Mouse (Mus musculus) neural tube, embryonic 13.5 days (tissue): Measurements from ENCODE around the gene Evi5. TPM values are rescaled to one million over a fixed set of nuclear protein-coding genes. Genes with fewer than 3 reads are reported as not detected.
A peak's percentile ranks its signal among the peaks of the same experiment; 100 is the strongest.

Source experiments
- ATAC-seq: fragments of 200-750 bp; cut with Nextera tagmentation; 2 replicates; pipeline ENCODE4 v1.8.0; 2017; ENCODE audit warnings: low read depth, mild to moderate bottlenecking, moderate TSS enrichment, moderate library complexity
- H3K27ac ChIP-seq: fragments of 300-500 bp; sonication (generic); replicated peaks from 2 replicates; pipeline ENCODE4 v1.5.1; 2015; ENCODE audit warnings: moderate library complexity, mild to moderate bottlenecking, inconsistent platforms
- H3K27me3 ChIP-seq: fragments of 300-500 bp; sonication (generic); 2 replicates; pipeline ENCODE4 v1.6.1; 2015; ENCODE audit warnings: mild to moderate bottlenecking, inconsistent platforms
- H3K36me3 ChIP-seq: fragments of 300-500 bp; sonication (generic); 2 replicates; pipeline ENCODE4 v1.6.1; 2015; ENCODE audit warnings: mild to moderate bottlenecking, inconsistent platforms
- H3K4me1 ChIP-seq: fragments of 300-500 bp; sonication (generic); replicated peaks from 2 replicates; pipeline ENCODE4 v1.6.1; 2015; ENCODE audit warnings: inconsistent platforms
- H3K4me2 ChIP-seq: fragments of 300-500 bp; sonication (generic); 2 replicates; pipeline ENCODE4 v1.6.1; 2015; ENCODE audit warnings: inconsistent platforms, mild to moderate bottlenecking, moderate library complexity
- H3K4me3 ChIP-seq: fragments of 300-500 bp; sonication (generic); 2 replicates; pipeline ENCODE4 v1.5.1; 2015; ENCODE audit warnings: mild to moderate bottlenecking, inconsistent platforms
- H3K9ac ChIP-seq: fragments of 300-500 bp; sonication (generic); 2 replicates; pipeline ENCODE4 v1.6.1; 2015; ENCODE audit warnings: moderate library complexity, mild to moderate bottlenecking, inconsistent platforms
- H3K9me3 ChIP-seq: fragments of 300-500 bp; sonication (generic); 2 replicates; pipeline ENCODE4 v1.6.1; 2016; ENCODE audit warnings: inconsistent platforms
- WGBS: fragments of 180-500 bp; shearing (Covaris S2); methylation state at CpG from one replicate; pipeline ENCODE4 v1.1.7; 2015; 5-methylcytosine and 5-hydroxymethylcytosine counted together
- polyA plus RNA-seq: library from polyadenylated mRNA; unstranded; fragments of >200 nt; fragmentation: Nextera tagmentation; extraction: Ambion mirVana; gene quantifications from 2 replicates; pipeline ENCODE4 v1.2.1, GENCODE M21; 2015

The Evi5 gene
- polyA plus RNA-seq, 1 experiment from 2014 or later, result 56.1 TPM

GRCm38 (mm10) chr5:107867970-107868904 lies 6.7 kb downstream of the Evi5 start:
- WGBS, result under 1% methylated on average over 82 of the region's 82 CpGs
- ATAC-seq, result peak; percentile 82

GRCm38 (mm10) chr5:107866127-107867126 lies 8.5 kb downstream of the Evi5 start:
- Histone ChIP-seq H3K9me3 (no peaks in the 10 kb centered on the region), H3K9ac (no peak overlapping the region), H3K27ac (no peak overlapping the region), H3K27me3 (0 out of 2 replicates have a peak, but pooled peaks cover 3% of the 10 kb centered on the region), H3K4me3 (no peak overlapping the region), H3K4me1 (peaks cover 19% of the 10 kb centered on the region), H3K36me3 (no peaks in the 10 kb centered on the region), H3K4me2 (no peak overlapping the region)
- no peak for ATAC-seq
- WGBS, result 72% methylated on average over 2 of the region's 2 CpGs

More at GRCm38 (mm10) chr5:107867970-107868904, 6.7 kb downstream of the Evi5 start:
- Histone ChIP-seq H3K4me2 (peak overlapping the region; percentile 67), H3K27me3 (0 out of 2 replicates have a peak, but pooled peaks cover 3% of the 10 kb centered on the region), H3K36me3 (no peaks in the 10 kb centered on the region), H3K27ac (peak overlapping the region; percentile 92), H3K4me3 (peak overlapping the region; percentile 87), H3K9me3 (no peaks in the 10 kb centered on the region), H3K9ac (peak overlapping the region; percentile 90), H3K4me1 (peaks cover 19% of the 10 kb centered on the region)

GRCm38 (mm10) chr5:107863971-107864370 lies 10.9 kb downstream of the Evi5 start:
- Histone ChIP-seq H3K36me3 (no peaks in the 10 kb centered on the region), H3K4me1 (peaks cover 19% of the 10 kb centered on the region), H3K4me3 (no peak overlapping the region), H3K9me3 (no peaks in the 10 kb centered on the region), H3K27ac (no peak overlapping the region), H3K27me3 (no peaks in the 10 kb centered on the region), H3K9ac (no peak overlapping the region), H3K4me2 (no peak overlapping the region)
- no peak for ATAC-seq
- WGBS, result 88% methylated on average over 3 of the region's 3 CpGs

- Histone ChIP-seq H3K4me1 (peaks cover 11% of the 10 kb centered on the region), H3K27me3 (no peaks in the 10 kb centered on the region), H3K4me2 (no peak overlapping the region), H3K9ac (no peak overlapping the region), H3K36me3 (no peaks in the 10 kb centered on the region), H3K4me3 (no peak overlapping the region), H3K9me3 (no peaks in the 10 kb centered on the region), H3K27ac (no peak overlapping the region)
- 50% methylated on average over 2 of the region's 2 CpGs for WGBS
- no peak for ATAC-seq
Measured at GRCm38 (mm10) chr5:107858963-107859362, 15.9 kb downstream of the Evi5 start.

GRCm38 (mm10) chr5:107855546-107855945 lies 19.4 kb downstream of the Evi5 start:
- H3K36me3 ChIP-seq, result no peaks in the 10 kb centered on the region
- no peak overlapping the region for H3K27ac ChIP-seq
- 94% methylated on average over 2 of the region's 2 CpGs for WGBS
- ATAC-seq, result no peak
- peaks cover 15% of the 10 kb centered on the region for H3K4me1 ChIP-seq
- H3K4me2 ChIP-seq, result no peak overlapping the region
- no peak overlapping the region for H3K9ac ChIP-seq
- no peaks in the 10 kb centered on the region for H3K27me3 ChIP-seq
- H3K4me3 ChIP-seq, result no peak overlapping the region
- H3K9me3 ChIP-seq, result no peaks in the 10 kb centered on the region

GRCm38 (mm10) chr5:107854556-107854955 lies 20.4 kb downstream of the Evi5 start:
- no peak for ATAC-seq
- Histone ChIP-seq H3K36me3 (no peaks in the 10 kb centered on the region), H3K9me3 (peaks cover 4% of the 10 kb centered on the region; the same call in 1 of the 2 replicates), H3K4me1 (peaks cover 15% of the 10 kb centered on the region), H3K4me3 (no peak overlapping the region), H3K4me2 (no peak overlapping the region), H3K27ac (no peak overlapping the region), H3K27me3 (no peaks in the 10 kb centered on the region), H3K9ac (no peak overlapping the region)
- WGBS, result 87% methylated on average over 3 of the region's 3 CpGs

- no peak for ATAC-seq
- Histone ChIP-seq H3K4me2 (no peak overlapping the region), H3K4me3 (no peak overlapping the region), H3K4me1 (peaks cover 15% of the 10 kb centered on the region), H3K9me3 (peaks cover 4% of the 10 kb centered on the region; the same call in 1 of the 2 replicates), H3K9ac (no peak overlapping the region), H3K36me3 (no peaks in the 10 kb centered on the region), H3K27ac (no peak overlapping the region), H3K27me3 (no peaks in the 10 kb centered on the region)
- WGBS, result 53% methylated on average over 6 of the region's 6 CpGs
Measured at GRCm38 (mm10) chr5:107853807-107854206, 21.1 kb downstream of the Evi5 start.

- ATAC-seq, result no peak
- no peak overlapping the region for H3K9ac ChIP-seq
- 93% methylated on average over 4 of the region's 4 CpGs for WGBS
- H3K27me3 ChIP-seq, result no peaks in the 10 kb centered on the region
- H3K4me2 ChIP-seq, result no peak overlapping the region
- H3K9me3 ChIP-seq, result peaks cover 4% of the 10 kb centered on the region; the same call in 1 of the 2 replicates
- no peak overlapping the region for H3K27ac ChIP-seq
- no peaks in the 10 kb centered on the region for H3K36me3 ChIP-seq
- H3K4me1 ChIP-seq, result peaks cover 3% of the 10 kb centered on the region
- H3K4me3 ChIP-seq, result no peak overlapping the region
Measured at GRCm38 (mm10) chr5:107848964-107849363, 25.9 kb downstream of the Evi5 start.

- WGBS, result 80% methylated on average over 2 of the region's 2 CpGs
Measured at GRCm38 (mm10) chr5:107847817-107848216, 27.1 kb downstream of the Evi5 start.

GRCm38 (mm10) chr5:107847349-107847748 lies 27.6 kb downstream of the Evi5 start:
- H3K27ac ChIP-seq, result no peak overlapping the region
- 87% methylated on average over 5 of the region's 5 CpGs for WGBS
- no peak overlapping the region for H3K9ac ChIP-seq
- H3K4me3 ChIP-seq, result no peak overlapping the region
- H3K36me3 ChIP-seq, result no peaks in the 10 kb centered on the region
- no peaks in the 10 kb centered on the region for H3K27me3 ChIP-seq
- no peak overlapping the region for H3K4me2 ChIP-seq
- peaks cover 4% of the 10 kb centered on the region; the same call in 1 of the 2 replicates for H3K9me3 ChIP-seq
- no peak for ATAC-seq
- no peaks in the 10 kb centered on the region for H3K4me1 ChIP-seq

More at GRCm38 (mm10) chr5:107847817-107848216, 27.1 kb downstream of the Evi5 start:
- ATAC-seq, result no peak
- H3K9me3 ChIP-seq, result peaks cover 4% of the 10 kb centered on the region; the same call in 1 of the 2 replicates
- no peak overlapping the region for H3K4me2 ChIP-seq
- no peaks in the 10 kb centered on the region for H3K4me1 ChIP-seq
- H3K27me3 ChIP-seq, result no peaks in the 10 kb centered on the region
- no peaks in the 10 kb centered on the region for H3K36me3 ChIP-seq
- H3K27ac ChIP-seq, result no peak overlapping the region
- no peak overlapping the region for H3K9ac ChIP-seq
- no peak overlapping the region for H3K4me3 ChIP-seq

GRCm38 (mm10) chr5:107840549-107841238 lies 34.2 kb downstream of the Evi5 start:
- H3K9me3 ChIP-seq, result no peaks in the 10 kb centered on the region
- H3K4me2 ChIP-seq, result no peak overlapping the region
- 96% methylated on average over 5 of the region's 5 CpGs for WGBS
- H3K36me3 ChIP-seq, result peaks cover 7% of the 10 kb centered on the region; the same call in 1 of the 2 replicates
- no peak overlapping the region for H3K27ac ChIP-seq
- no peaks in the 10 kb centered on the region for H3K27me3 ChIP-seq
- H3K4me3 ChIP-seq, result no peak overlapping the region
- ATAC-seq, result no peak
- no peak overlapping the region for H3K9ac ChIP-seq
- no peaks in the 10 kb centered on the region for H3K4me1 ChIP-seq
